Mouse (Mus musculus) kidney, embryonic 16.5 days (tissue): ENCODE measurements at regions not wholly inside any gene's neighbourhood (a gene's known extent, or its start where the extent isn't known, plus 50 kb on each side); places are given as distances from the start of the nearest gene placed in this dataset.

Experiments used
- ATAC-seq: fragments of 200-750 bp; cut with Nextera tagmentation; 2 replicates; pipeline ENCODE4 v1.8.0; 2017; ENCODE audit warnings: moderate TSS enrichment; ENCODE audit not compliant: low FRiP score, low TSS enrichment
- H3K27ac ChIP-seq: fragments of 300-500 bp; sonication (generic); 2 replicates; pipeline ENCODE4 v1.5.1; 2014; ENCODE audit warnings: low read length
- H3K27me3 ChIP-seq: fragments of 300-500 bp; sonication (generic); 2 replicates; pipeline ENCODE4 v1.6.1; 2014; ENCODE audit warnings: low read length, control low read depth, mixed read lengths; ENCODE audit not compliant: insufficient read depth
- H3K36me3 ChIP-seq: fragments of 300-500 bp; sonication (generic); 2 replicates; pipeline ENCODE4 v1.6.1; 2014; ENCODE audit warnings: low read length, control low read depth, mixed read lengths; ENCODE audit not compliant: insufficient read depth
- H3K4me1 ChIP-seq: fragments of 300-500 bp; sonication (generic); 2 replicates; pipeline ENCODE4 v1.6.1; 2014; ENCODE audit warnings: low read length, control low read depth, mixed read lengths; ENCODE audit not compliant: insufficient read depth
- H3K4me2 ChIP-seq: fragments of 300-500 bp; sonication (generic); replicated peaks from 2 replicates; pipeline ENCODE4 v1.6.1; 2014; ENCODE audit warnings: low read depth, low read length
- H3K4me3 ChIP-seq: fragments of 300-500 bp; sonication (generic); 2 replicates; pipeline ENCODE4 v1.5.1; 2014; ENCODE audit warnings: mild to moderate bottlenecking, low read length
- H3K9ac ChIP-seq: fragments of 300-500 bp; sonication (generic); replicated peaks from 2 replicates; pipeline ENCODE4 v1.6.1; 2014; ENCODE audit warnings: low read length
- H3K9me3 ChIP-seq: fragments of 300-500 bp; sonication (generic); 2 replicates; pipeline ENCODE4 v1.6.1; 2016; ENCODE audit warnings: low read length, control low read depth
- WGBS: fragments of 180-500 bp; shearing (Covaris S2); extraction: QIAGEN DNeasy Blood & Tissue Kit; methylation state at CpG from one replicate; pipeline ENCODE4 v1.1.7; 2014; 5-methylcytosine and 5-hydroxymethylcytosine counted together

GRCm38 (mm10) chr4:34468096-34468495 is 82.6 kb upstream of the Akirin2 start:
- no peaks in the 10 kb centered on the region for H3K36me3 ChIP-seq
- H3K4me2 ChIP-seq, result no peak overlapping the region
- H3K27me3 ChIP-seq, result no peaks in the 10 kb centered on the region
- no peaks in the 10 kb centered on the region for H3K9me3 ChIP-seq
- no peak overlapping the region for H3K27ac ChIP-seq
- H3K4me1 ChIP-seq, result no peaks in the 10 kb centered on the region
- 29% methylated on average over 9 of the region's 9 CpGs for WGBS
- H3K4me3 ChIP-seq, result no peak overlapping the region
- peak; percentile 49; the same call in 1 of the 2 replicates for ATAC-seq
- no peak overlapping the region for H3K9ac ChIP-seq

GRCm38 (mm10) chr4:34475792-34476448 is 74.8 kb upstream of the Akirin2 start:
- H3K9me3 ChIP-seq, result peaks cover 5% of the 10 kb centered on the region; the same call in 1 of the 2 replicates
- no peak overlapping the region for H3K4me3 ChIP-seq
- no peak for ATAC-seq
- no peak overlapping the region for H3K4me2 ChIP-seq
- no peaks in the 10 kb centered on the region for H3K27me3 ChIP-seq
- H3K36me3 ChIP-seq, result no peaks in the 10 kb centered on the region
- no peaks in the 10 kb centered on the region for H3K4me1 ChIP-seq
- 78% methylated on average over 5 of the region's 5 CpGs for WGBS
- H3K27ac ChIP-seq, result no peak overlapping the region
- no peak overlapping the region for H3K9ac ChIP-seq

GRCm38 (mm10) chr4:34484273-34484672 is 66.5 kb upstream of the Akirin2 start:
- H3K27me3 ChIP-seq, result no peaks in the 10 kb centered on the region
- 21% methylated on average over 1 of the region's 1 CpGs for WGBS
- no peak overlapping the region for H3K4me3 ChIP-seq
- H3K36me3 ChIP-seq, result no peaks in the 10 kb centered on the region
- H3K27ac ChIP-seq, result no peak overlapping the region
- no peak overlapping the region for H3K9ac ChIP-seq
- no peaks in the 10 kb centered on the region for H3K4me1 ChIP-seq
- no peaks in the 10 kb centered on the region for H3K9me3 ChIP-seq
- 0 out of 2 replicates have a peak, but pooled peaks have one; percentile 46 for ATAC-seq
- H3K4me2 ChIP-seq, result no peak overlapping the region

- H3K27me3 ChIP-seq, result no peaks in the 10 kb centered on the region
- WGBS, result 71% methylated on average over 17 of the region's 17 CpGs
- H3K4me2 ChIP-seq, result no peak overlapping the region
- H3K36me3 ChIP-seq, result no peaks in the 10 kb centered on the region
- no peak overlapping the region for H3K9ac ChIP-seq
- no peak overlapping the region for H3K4me3 ChIP-seq
- no peaks in the 10 kb centered on the region for H3K4me1 ChIP-seq
- ATAC-seq, result no peak
- no peaks in the 10 kb centered on the region for H3K9me3 ChIP-seq
- H3K27ac ChIP-seq, result no peak overlapping the region
Observed at GRCm38 (mm10) chr4:34485574-34485973, 65.2 kb upstream of the Akirin2 start.

GRCm38 (mm10) chr4:34494961-34495723 is 55.6 kb upstream of the Akirin2 start:
- Histone ChIP-seq H3K36me3 (no peaks in the 10 kb centered on the region), H3K4me1 (no peaks in the 10 kb centered on the region), H3K4me3 (no peak overlapping the region), H3K9ac (no peak overlapping the region), H3K9me3 (no peaks in the 10 kb centered on the region), H3K27ac (no peak overlapping the region), H3K27me3 (no peaks in the 10 kb centered on the region), H3K4me2 (no peak overlapping the region)
- WGBS, result 80% methylated on average over 10 of the region's 10 CpGs
- ATAC-seq, result no peak

GRCm38 (mm10) chr4:34498325-34498724 is 52.4 kb upstream of the Akirin2 start:
- Histone ChIP-seq H3K27ac (no peak overlapping the region), H3K36me3 (no peaks in the 10 kb centered on the region), H3K9ac (no peak overlapping the region), H3K9me3 (no peaks in the 10 kb centered on the region), H3K4me1 (no peaks in the 10 kb centered on the region), H3K4me2 (no peak overlapping the region), H3K27me3 (no peaks in the 10 kb centered on the region), H3K4me3 (no peak overlapping the region)
- no peak for ATAC-seq
- WGBS, result 89% methylated on average over 9 of the region's 9 CpGs

- Histone ChIP-seq H3K27ac (no peak overlapping the region), H3K4me1 (no peaks in the 10 kb centered on the region), H3K4me3 (no peak overlapping the region), H3K36me3 (no peaks in the 10 kb centered on the region), H3K4me2 (no peak overlapping the region), H3K27me3 (no peaks in the 10 kb centered on the region), H3K9me3 (no peaks in the 10 kb centered on the region), H3K9ac (no peak overlapping the region)
- no peak for ATAC-seq
- 94% methylated on average over 7 of the region's 7 CpGs for WGBS
Observed at GRCm38 (mm10) chr4:34498781-34499180, 52.0 kb upstream of the Akirin2 start.

- 91% methylated on average over 3 of the region's 3 CpGs for WGBS
Observed at GRCm38 (mm10) chr4:34499731-34500130, 51.0 kb upstream of the Akirin2 start.

More at GRCm38 (mm10) chr4:34499731-34500130, 51.0 kb upstream of the Akirin2 start:
- no peak overlapping the region for H3K9ac ChIP-seq
- no peak overlapping the region for H3K27ac ChIP-seq
- no peaks in the 10 kb centered on the region for H3K4me1 ChIP-seq
- no peaks in the 10 kb centered on the region for H3K36me3 ChIP-seq
- no peak overlapping the region for H3K4me2 ChIP-seq
- no peak for ATAC-seq
- no peak overlapping the region for H3K4me3 ChIP-seq
- no peaks in the 10 kb centered on the region for H3K9me3 ChIP-seq
- H3K27me3 ChIP-seq, result no peaks in the 10 kb centered on the region
